Mouse (Mus musculus): Measurements from ENCODE around the gene Garem2. TPM values are rescaled to one million over a fixed set of nuclear protein-coding genes. Genes with fewer than 3 reads are reported as not detected.

The Garem2 gene
- polyA plus RNA-seq, 1 experiment from 2014 or later, result 8.1 TPM

- H3K4me1 ChIP-seq (replicated peaks; ENCODE audit: control insufficient read depth, insufficient read depth, low read length), result peaks cover 50% of the 10 kb centered on the region
- H3K9ac ChIP-seq (replicated peaks; ENCODE audit: low read depth, low read length), result no peak overlapping the region
- no peak overlapping the region for H3K4me2 ChIP-seq (ENCODE audit: low read length)
- no peaks in the 10 kb centered on the region for H3K9me3 ChIP-seq (ENCODE audit: control insufficient read depth, low read length)
- no peak overlapping the region for H3K4me3 ChIP-seq (replicated peaks; ENCODE audit: low read length)
- ATAC-seq, result no peak
- H3K27ac ChIP-seq (ENCODE audit: low read length), result no peak overlapping the region
- 68% methylated on average over 6 of the region's 6 CpGs for WGBS
- no peaks in the 10 kb centered on the region for H3K27me3 ChIP-seq (replicated peaks; ENCODE audit: control insufficient read depth, insufficient read depth, low read length)
- no peaks in the 10 kb centered on the region for H3K36me3 ChIP-seq (ENCODE audit: control insufficient read depth, insufficient read depth)
These were observed 3.3 kb downstream of the Garem2 start for GRCm38 (mm10) chr5:30108233-30108632.

GRCm38 (mm10) chr5:30109899-30110298 lies 4.9 kb downstream of the Garem2 start:
- no peaks in the 10 kb centered on the region for H3K9me3 ChIP-seq (ENCODE audit: control insufficient read depth, low read length)
- H3K4me1 ChIP-seq (replicated peaks; ENCODE audit: control insufficient read depth, insufficient read depth, low read length), result peaks cover 56% of the 10 kb centered on the region
- WGBS, result 48% methylated on average over 2 of the region's 2 CpGs
- H3K27me3 ChIP-seq (replicated peaks; ENCODE audit: control insufficient read depth, insufficient read depth, low read length), result no peaks in the 10 kb centered on the region
- no peak for ATAC-seq
- H3K9ac ChIP-seq (replicated peaks; ENCODE audit: low read depth, low read length), result no peak overlapping the region
- H3K36me3 ChIP-seq (ENCODE audit: control insufficient read depth, insufficient read depth), result no peaks in the 10 kb centered on the region
- H3K4me2 ChIP-seq (ENCODE audit: low read length), result no peak overlapping the region
- no peak overlapping the region for H3K27ac ChIP-seq (ENCODE audit: low read length)
- no peak overlapping the region for H3K4me3 ChIP-seq (replicated peaks; ENCODE audit: low read length)

DNA sequence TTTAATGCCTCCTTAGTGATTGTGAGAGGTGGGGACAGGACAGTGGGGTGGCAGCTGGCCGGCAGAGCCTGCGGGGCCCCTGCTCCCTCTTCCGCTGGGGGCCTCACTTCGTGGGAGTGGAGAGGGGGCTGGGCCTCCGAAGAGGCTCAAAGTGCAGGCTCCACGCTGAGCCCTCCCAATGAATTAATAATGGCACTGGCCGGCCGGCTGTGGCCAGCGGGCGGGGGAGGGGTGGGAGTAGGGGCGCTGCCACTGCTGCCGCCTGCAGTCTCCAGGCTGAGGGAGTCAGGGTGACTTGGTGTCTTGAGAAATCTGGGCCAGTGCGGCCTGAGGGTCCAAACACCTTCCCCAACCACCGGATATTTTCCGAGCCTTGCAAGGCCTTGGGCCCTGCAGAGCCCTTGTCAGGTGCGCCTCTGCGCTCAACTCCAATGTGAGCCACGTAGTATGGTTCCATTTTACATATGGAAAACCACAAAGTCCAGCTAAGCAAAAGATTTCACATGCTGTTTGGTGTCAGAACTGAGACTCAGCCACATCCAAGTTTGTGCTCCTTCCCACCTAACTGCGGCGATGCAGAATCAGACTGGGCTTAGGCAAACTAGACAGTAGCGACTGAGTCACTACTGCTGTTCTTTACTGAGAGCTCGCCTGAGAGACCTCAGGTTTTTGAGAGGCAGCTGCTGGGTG lies 5.6 kb downstream of the Garem2 start:
- Histone ChIP-seq H3K36me3 (ENCODE audit: control insufficient read depth, insufficient read depth) (no peaks in the 10 kb centered on the region), H3K4me1 (replicated peaks; ENCODE audit: control insufficient read depth, insufficient read depth, low read length) (peaks cover 55% of the 10 kb centered on the region), H3K27me3 (replicated peaks; ENCODE audit: control insufficient read depth, insufficient read depth, low read length) (no peaks in the 10 kb centered on the region), H3K4me2 (ENCODE audit: low read length) (peak overlapping the region; percentile 24), H3K27ac (ENCODE audit: low read length) (no peak overlapping the region), H3K9me3 (ENCODE audit: control insufficient read depth, low read length) (no peaks in the 10 kb centered on the region), H3K9ac (replicated peaks; ENCODE audit: low read depth, low read length) (peak overlapping the region; percentile 22; the same call in 1 of the 2 replicates), H3K4me3 (replicated peaks; ENCODE audit: low read length) (no peak overlapping the region)
- ATAC-seq, result no peak
- 12% methylated on average over 21 of the region's 22 CpGs for WGBS

- peak overlapping the region; percentile 22; the same call in 1 of the 2 replicates for H3K9ac ChIP-seq (replicated peaks; ENCODE audit: low read depth, low read length)
- H3K9me3 ChIP-seq (ENCODE audit: control insufficient read depth, low read length), result no peaks in the 10 kb centered on the region
- no peak overlapping the region for H3K27ac ChIP-seq (ENCODE audit: low read length)
- peak overlapping the region; percentile 24 for H3K4me2 ChIP-seq (ENCODE audit: low read length)
- no peak overlapping the region for H3K4me3 ChIP-seq (replicated peaks; ENCODE audit: low read length)
- 10% methylated on average over 18 of the region's 18 CpGs for WGBS
- H3K36me3 ChIP-seq (ENCODE audit: control insufficient read depth, insufficient read depth), result peaks cover 2% of the 10 kb centered on the region; the same call in 1 of the 2 replicates
- peak; percentile 8; the same call in 1 of the 2 replicates for ATAC-seq
- peaks cover 50% of the 10 kb centered on the region for H3K4me1 ChIP-seq (replicated peaks; ENCODE audit: control insufficient read depth, insufficient read depth, low read length)
- no peaks in the 10 kb centered on the region for H3K27me3 ChIP-seq (replicated peaks; ENCODE audit: control insufficient read depth, insufficient read depth, low read length)
These were observed 6.2 kb downstream of the Garem2 start for GRCm38 (mm10) chr5:30111126-30111525.

DNA sequence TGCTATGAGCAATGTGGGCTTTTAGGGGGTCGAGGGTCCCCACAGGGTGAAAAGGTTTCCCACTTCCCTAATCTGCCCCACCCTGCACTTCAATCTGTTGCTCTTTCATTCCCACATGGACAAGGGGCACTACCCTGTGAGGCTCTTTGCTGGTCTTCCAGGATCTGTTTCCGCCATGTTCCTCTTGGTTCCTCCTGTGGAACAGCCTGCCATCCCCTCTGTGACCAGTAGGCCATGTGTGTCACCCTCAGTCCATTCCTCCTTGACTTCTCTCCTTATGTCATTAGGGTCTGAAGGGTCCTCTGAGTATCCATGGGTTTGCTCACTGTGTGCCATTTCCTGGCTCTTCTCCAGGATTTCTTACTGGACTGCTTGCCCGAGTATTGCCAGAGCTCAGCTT lies 6.8 kb downstream of the Garem2 start:
- Histone ChIP-seq H3K9ac (replicated peaks; ENCODE audit: low read depth, low read length) (no peak overlapping the region), H3K4me2 (ENCODE audit: low read length) (no peak overlapping the region), H3K4me1 (replicated peaks; ENCODE audit: control insufficient read depth, insufficient read depth, low read length) (peaks cover 43% of the 10 kb centered on the region), H3K27me3 (replicated peaks; ENCODE audit: control insufficient read depth, insufficient read depth, low read length) (no peaks in the 10 kb centered on the region), H3K4me3 (replicated peaks; ENCODE audit: low read length) (no peak overlapping the region), H3K27ac (ENCODE audit: low read length) (no peak overlapping the region), H3K9me3 (ENCODE audit: control insufficient read depth, low read length) (no peaks in the 10 kb centered on the region), H3K36me3 (ENCODE audit: control insufficient read depth, insufficient read depth) (peaks cover 5% of the 10 kb centered on the region)
- 68% methylated on average over 3 of the region's 3 CpGs for WGBS
- no peak for ATAC-seq

GRCm38 (mm10) chr5:30112533-30113068 lies 7.6 kb downstream of the Garem2 start:
- 90% methylated on average over 3 of the region's 3 CpGs for WGBS
- Histone ChIP-seq H3K4me2 (ENCODE audit: low read length) (no peak overlapping the region), H3K9me3 (ENCODE audit: control insufficient read depth, low read length) (no peaks in the 10 kb centered on the region), H3K4me3 (replicated peaks; ENCODE audit: low read length) (no peak overlapping the region), H3K27ac (ENCODE audit: low read length) (no peak overlapping the region), H3K9ac (replicated peaks; ENCODE audit: low read depth, low read length) (no peak overlapping the region), H3K4me1 (replicated peaks; ENCODE audit: control insufficient read depth, insufficient read depth, low read length) (peaks cover 35% of the 10 kb centered on the region), H3K27me3 (replicated peaks; ENCODE audit: control insufficient read depth, insufficient read depth, low read length) (no peaks in the 10 kb centered on the region), H3K36me3 (ENCODE audit: control insufficient read depth, insufficient read depth) (peaks cover 5% of the 10 kb centered on the region)
- ATAC-seq, result no peak

DNA sequence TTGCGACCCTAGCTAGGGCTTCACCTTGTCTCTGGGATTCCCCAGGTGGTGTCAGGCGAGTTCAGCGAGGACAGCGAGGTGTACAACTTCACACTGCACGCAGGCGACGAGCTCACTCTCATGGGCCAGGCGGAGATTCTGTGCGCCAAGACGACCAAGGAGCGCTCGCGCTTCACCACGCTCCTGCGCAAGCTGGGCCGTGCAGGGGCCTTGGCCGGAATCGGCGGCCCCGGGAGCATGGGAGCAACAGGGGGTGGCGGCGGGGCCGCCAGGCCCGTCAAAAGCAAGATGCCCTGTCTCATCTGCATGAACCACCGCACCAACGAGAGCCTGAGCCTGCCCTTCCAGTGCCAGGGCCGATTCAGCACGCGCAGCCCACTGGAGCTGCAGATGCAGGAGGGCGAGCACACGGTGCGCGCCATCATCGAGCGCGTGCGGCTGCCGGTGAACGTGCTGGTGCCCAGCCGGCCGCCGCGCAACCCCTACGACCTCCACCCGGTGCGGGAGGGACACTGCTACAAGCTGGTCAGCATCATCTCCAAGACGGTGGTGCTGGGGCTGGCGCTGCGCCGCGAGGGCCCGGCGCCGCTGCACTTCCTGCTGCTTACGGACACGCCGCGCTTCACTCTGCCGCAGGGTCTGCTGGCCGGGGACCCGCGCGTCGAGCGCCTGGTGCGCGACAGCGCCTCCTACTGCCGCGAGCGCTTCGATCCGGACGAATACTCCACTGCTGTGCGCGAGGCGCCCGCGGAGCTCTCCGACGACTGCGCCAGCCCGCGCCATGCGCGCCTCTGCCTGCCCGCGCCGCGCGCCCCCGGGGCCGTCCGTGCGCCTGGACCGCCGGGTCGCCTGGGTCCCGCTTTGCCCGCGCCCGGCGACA lies 9.2 kb downstream of the Garem2 start:
- Histone ChIP-seq H3K27ac (ENCODE audit: low read length) (no peak overlapping the region), H3K4me3 (replicated peaks; ENCODE audit: low read length) (peak overlapping the region; percentile 56), H3K27me3 (replicated peaks; ENCODE audit: control insufficient read depth, insufficient read depth, low read length) (no peaks in the 10 kb centered on the region), H3K9ac (replicated peaks; ENCODE audit: low read depth, low read length) (peak overlapping the region; percentile 68), H3K4me2 (ENCODE audit: low read length) (peak overlapping the region; percentile 85), H3K36me3 (ENCODE audit: control insufficient read depth, insufficient read depth) (peaks cover 16% of the 10 kb centered on the region), H3K4me1 (replicated peaks; ENCODE audit: control insufficient read depth, insufficient read depth, low read length) (peaks cover 28% of the 10 kb centered on the region), H3K9me3 (ENCODE audit: control insufficient read depth, low read length) (no peaks in the 10 kb centered on the region)
- WGBS, result 5% methylated on average over 95 of the region's 103 CpGs
- peak; percentile 89 for ATAC-seq

GRCm38 (mm10) chr5:30114761-30115140 lies 9.8 kb downstream of the Garem2 start:
- peak; percentile 45 for ATAC-seq
- no peaks in the 10 kb centered on the region for H3K9me3 ChIP-seq (ENCODE audit: control insufficient read depth, low read length)
- WGBS, result 6% methylated on average over 28 of the region's 28 CpGs
- H3K4me3 ChIP-seq (replicated peaks; ENCODE audit: low read length), result peak overlapping the region; percentile 56
- H3K27me3 ChIP-seq (replicated peaks; ENCODE audit: control insufficient read depth, insufficient read depth, low read length), result no peaks in the 10 kb centered on the region
- H3K36me3 ChIP-seq (ENCODE audit: control insufficient read depth, insufficient read depth), result peaks cover 21% of the 10 kb centered on the region
- H3K4me2 ChIP-seq (ENCODE audit: low read length), result peak overlapping the region; percentile 85
- peaks cover 27% of the 10 kb centered on the region for H3K4me1 ChIP-seq (replicated peaks; ENCODE audit: control insufficient read depth, insufficient read depth, low read length)
- H3K27ac ChIP-seq (ENCODE audit: low read length), result no peak overlapping the region
- H3K9ac ChIP-seq (replicated peaks; ENCODE audit: low read depth, low read length), result peak overlapping the region; percentile 68

DNA sequence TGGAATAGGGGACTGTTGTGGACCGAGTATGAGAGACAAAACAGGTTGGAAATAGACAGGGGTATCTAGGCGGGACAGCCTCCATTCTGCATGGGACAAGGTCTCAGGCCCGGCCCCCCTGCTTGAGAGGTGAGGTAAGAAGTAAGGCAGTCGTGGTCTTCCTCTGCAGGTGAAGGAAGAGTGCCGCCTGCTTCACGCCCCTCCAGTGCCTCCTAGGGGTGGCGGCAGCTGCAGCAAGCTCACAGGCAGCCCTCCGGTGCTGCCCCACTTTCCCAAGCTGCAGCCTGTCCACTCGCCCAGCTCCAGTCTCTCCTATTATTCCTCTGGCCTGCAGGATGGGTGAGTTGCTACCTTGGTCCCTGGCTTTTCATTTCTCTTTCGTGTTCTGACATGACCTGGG lies 10.8 kb downstream of the Garem2 start:
- no peak for ATAC-seq
- H3K4me1 ChIP-seq (replicated peaks; ENCODE audit: control insufficient read depth, insufficient read depth, low read length), result peaks cover 17% of the 10 kb centered on the region
- 38% methylated on average over 10 of the region's 10 CpGs for WGBS
- H3K27ac ChIP-seq (ENCODE audit: low read length), result no peak overlapping the region
- H3K4me3 ChIP-seq (replicated peaks; ENCODE audit: low read length), result no peak overlapping the region
- H3K9ac ChIP-seq (replicated peaks; ENCODE audit: low read depth, low read length), result no peak overlapping the region
- no peak overlapping the region for H3K4me2 ChIP-seq (ENCODE audit: low read length)
- no peaks in the 10 kb centered on the region for H3K9me3 ChIP-seq (ENCODE audit: control insufficient read depth, low read length)
- peaks cover 26% of the 10 kb centered on the region for H3K36me3 ChIP-seq (ENCODE audit: control insufficient read depth, insufficient read depth)
- H3K27me3 ChIP-seq (replicated peaks; ENCODE audit: control insufficient read depth, insufficient read depth, low read length), result no peaks in the 10 kb centered on the region
